ENCODE assay signal across 26 mouse cellular contexts in the genomic region with DNA sequence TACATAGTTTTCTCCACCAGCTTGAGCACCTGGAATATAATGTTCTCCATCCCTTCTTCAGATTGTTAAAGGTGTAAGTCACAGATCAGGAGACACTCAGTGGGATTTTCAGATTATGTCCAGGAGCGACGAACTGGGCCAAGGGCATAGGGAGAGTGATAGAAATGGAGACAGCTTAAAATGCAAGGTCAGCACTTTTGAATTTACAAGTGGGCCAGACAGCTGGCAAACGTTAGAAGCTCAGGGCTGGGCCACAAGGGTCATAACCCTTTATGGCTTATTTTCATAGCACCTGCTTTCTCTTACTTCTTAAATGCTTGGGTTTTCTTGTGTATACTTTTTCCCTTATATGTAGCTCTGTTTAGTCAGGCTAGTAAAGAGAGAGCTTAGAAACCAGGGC.
A peak's percentile ranks its signal among the peaks of the same experiment; 100 is the strongest.
DNase-seq lines count a peak whose midpoint lies in the region; ATAC-seq and TF ChIP-seq lines count a peak whose summit lies in the region.
"Had no signal": no experiment of that assay in that cellular context is flagged by ENCODE, and none has a peak within 500 bp of the region (broad histone marks: within the 10 kb centered on the region; RNA-seq: fewer than 3 reads in every experiment).

No protein-coding gene starts in this region.

- H3K36me3 ChIP-seq in embryonic facial prominence, embryonic 11.5 days (replicated peaks; ENCODE audit: control insufficient read depth, insufficient read depth, low read depth, low read length) = no peaks in the 10 kb centered on the region
- H3K36me3 ChIP-seq in embryonic facial prominence, embryonic 10.5 days (replicated peaks) = no peaks in the 10 kb centered on the region
- H3K36me3 ChIP-seq in ES-E14 (ENCODE audit: control insufficient read depth, insufficient read depth, low read length, poor library complexity, severe bottlenecking) = no peaks in the 10 kb centered on the region
- H3K36me3 ChIP-seq in embryonic facial prominence, embryonic 14.5 days (ENCODE audit: control insufficient read depth, insufficient read depth, low read length) = no peaks in the 10 kb centered on the region
- no peaks in the 10 kb centered on the region for H3K36me3 ChIP-seq in hindbrain, embryonic 14.5 days (replicated peaks; ENCODE audit: control insufficient read depth, insufficient read depth)
- H3K36me3 ChIP-seq: embryonic facial prominence, embryonic 12.5 days; embryonic facial prominence, embryonic 15.5 days; forebrain, embryonic 10.5 days; forebrain, embryonic 12.5 days had no signal

- H3K27ac ChIP-seq in embryonic facial prominence, embryonic 11.5 days (replicated peaks; ENCODE audit: low read depth, low read length) = no peak overlapping the region
- no peak overlapping the region for H3K27ac ChIP-seq in embryonic facial prominence, embryonic 10.5 days (replicated peaks)
- H3K27ac ChIP-seq in ES-E14 (ENCODE audit: insufficient read depth, low read depth, low read length, poor library complexity, severe bottlenecking) = no peak overlapping the region
- no peak overlapping the region for H3K27ac ChIP-seq in embryonic facial prominence, embryonic 14.5 days (replicated peaks; ENCODE audit: low read depth, low read length)
- H3K27ac ChIP-seq in hindbrain, embryonic 14.5 days = no peak overlapping the region
- H3K27ac ChIP-seq: embryonic facial prominence, embryonic 12.5 days; embryonic facial prominence, embryonic 15.5 days; forebrain, embryonic 10.5 days; forebrain, embryonic 12.5 days; gastrocnemius, adult 2 months had no signal

- no peak overlapping the region for H3K4me2 ChIP-seq in embryonic facial prominence, embryonic 11.5 days (ENCODE audit: low read depth, low read length)
- H3K4me2 ChIP-seq in embryonic facial prominence, embryonic 14.5 days (ENCODE audit: low read depth, low read length) = no peak overlapping the region
- no peak overlapping the region for H3K4me2 ChIP-seq in hindbrain, embryonic 14.5 days (replicated peaks)
- H3K4me2 ChIP-seq: embryonic facial prominence, embryonic 12.5 days; embryonic facial prominence, embryonic 15.5 days; forebrain, embryonic 12.5 days had no signal

- in situ Hi-C loops in ES-E14 (cut with MboI; ENCODE audit: low sequenced_read_pairs in 2 of 2, unreplicated experiment in 2 of 2) = no loop called here

- no peak for ATAC-seq in embryonic facial prominence, embryonic 11.5 days (replicated peaks; ENCODE audit: insufficient number of reproducible peaks, low FRiP score, low TSS enrichment, low read depth)
- no peak for ATAC-seq in embryonic facial prominence, embryonic 14.5 days (ENCODE audit: low read depth)
- ATAC-seq in hindbrain, embryonic 14.5 days (ENCODE audit: low FRiP score) = no peak
- ATAC-seq: forebrain, embryonic 14.5 days; forebrain, embryonic 16.5 days; Patski had no signal

- peak; percentile 14 for DNase-seq in embryo, embryonic 10.5 days (ENCODE audit: low spot score)
- no peak for DNase-seq in embryo, embryonic 10 days (ENCODE audit: low spot score)
- peak; percentile 13 for DNase-seq in embryonic facial prominence, embryonic 11.5 days (ENCODE audit: low spot score)
- no peak for DNase-seq in embryonic facial prominence, embryonic 10.5 days (ENCODE audit: low spot score)
- no peak for DNase-seq in ES-E14 (ENCODE audit: low read depth, low spot score)
- peak; percentile 15 for DNase-seq in embryonic facial prominence, embryonic 14.5 days (ENCODE audit: low spot score)
- DNase-seq in c-Kit-positive CD71-positive TER-119-positive erythroid progenitor cells, embryonic 14.5 days (ENCODE audit: low spot score) = no peak
- DNase-seq in hindbrain, embryonic 14.5 days (ENCODE audit: low spot score) = no peak
- DNase-seq: adrenal gland, adult 2 months; adrenal gland, postnatal 10 days; adrenal gland, postnatal 25 days; B cell, adult 2 months; cerebellum, adult 11-12 months; cerebellum, adult 2 months; cerebellum, adult 9-10 months; cerebellum, postnatal 10 days; cerebellum, postnatal 25 days; gastrocnemius, adult 2 months had no signal

- 56% methylated on average over 3 of the region's 3 CpGs for WGBS in embryonic facial prominence, embryonic 11.5 days
- 67% methylated on average over 3 of the region's 3 CpGs for WGBS in embryonic facial prominence, embryonic 10.5 days
- 39% methylated on average over 3 of the region's 3 CpGs for WGBS in embryonic facial prominence, embryonic 14.5 days
- WGBS in hindbrain, embryonic 14.5 days = 74% methylated on average over 3 of the region's 3 CpGs

- no peak overlapping the region for H3K4me3 ChIP-seq in embryonic facial prominence, embryonic 11.5 days (ENCODE audit: low read depth, low read length)
- H3K4me3 ChIP-seq in embryonic facial prominence, embryonic 10.5 days = no peak overlapping the region
- no peak overlapping the region for H3K4me3 ChIP-seq in ES-E14 (ENCODE audit: insufficient read depth in 1 of 2, low read depth in 1 of 2, low read length in 2 of 2, poor library complexity in 1 of 2, severe bottlenecking in 1 of 2)
- no peak overlapping the region for H3K4me3 ChIP-seq in embryonic facial prominence, embryonic 14.5 days (ENCODE audit: low read depth, low read length)
- no peak overlapping the region for H3K4me3 ChIP-seq in hindbrain, embryonic 14.5 days (replicated peaks; ENCODE audit: low read length)
- H3K4me3 ChIP-seq: embryonic facial prominence, embryonic 12.5 days; embryonic facial prominence, embryonic 15.5 days; erythroblast, embryonic 14.5 days; forebrain, embryonic 10.5 days; forebrain, embryonic 12.5 days; gastrocnemius, adult 2 months had no signal

- H3K9ac ChIP-seq in embryonic facial prominence, embryonic 11.5 days (replicated peaks; ENCODE audit: low read length) = no peak overlapping the region
- H3K9ac ChIP-seq in ES-E14 (ENCODE audit: insufficient read depth, low read depth, low read length, poor library complexity, severe bottlenecking) = no peak overlapping the region
- no peak overlapping the region for H3K9ac ChIP-seq in embryonic facial prominence, embryonic 14.5 days (ENCODE audit: low read depth, low read length)
- H3K9ac ChIP-seq in hindbrain, embryonic 14.5 days = no peak overlapping the region
- H3K9ac ChIP-seq: embryonic facial prominence, embryonic 12.5 days; embryonic facial prominence, embryonic 15.5 days; forebrain, embryonic 12.5 days had no signal

- H3K9me3 ChIP-seq in embryonic facial prominence, embryonic 11.5 days (replicated peaks; ENCODE audit: control insufficient read depth, low read length) = no peaks in the 10 kb centered on the region
- H3K9me3 ChIP-seq in embryonic facial prominence, embryonic 10.5 days = no peaks in the 10 kb centered on the region
- no peaks in the 10 kb centered on the region for H3K9me3 ChIP-seq in ES-E14 (ENCODE audit: control insufficient read depth, insufficient read depth, low read depth, low read length)
- H3K9me3 ChIP-seq in embryonic facial prominence, embryonic 14.5 days (ENCODE audit: control insufficient read depth, low read length) = no peaks in the 10 kb centered on the region
- H3K9me3 ChIP-seq in hindbrain, embryonic 14.5 days (ENCODE audit: control insufficient read depth, low read length) = no peaks in the 10 kb centered on the region
- H3K9me3 ChIP-seq: embryonic facial prominence, embryonic 12.5 days; embryonic facial prominence, embryonic 15.5 days; forebrain, embryonic 10.5 days; forebrain, embryonic 12.5 days had no signal

- no peaks in the 10 kb centered on the region for H3K4me1 ChIP-seq in embryonic facial prominence, embryonic 11.5 days (ENCODE audit: control insufficient read depth, insufficient read depth, low read length)
- H3K4me1 ChIP-seq in embryonic facial prominence, embryonic 10.5 days = peaks cover 9% of the 10 kb centered on the region; the same call in 1 of the 2 replicates
- no peaks in the 10 kb centered on the region; a peak in 1 of 4 replicates for H3K4me1 ChIP-seq in ES-E14 (ENCODE audit: control insufficient read depth in 2 of 2, insufficient read depth in 2 of 2, low read length in 2 of 2, poor library complexity in 1 of 2)
- no peaks in the 10 kb centered on the region for H3K4me1 ChIP-seq in embryonic facial prominence, embryonic 14.5 days (ENCODE audit: control insufficient read depth, insufficient read depth, low read length)
- H3K4me1 ChIP-seq in hindbrain, embryonic 14.5 days (replicated peaks; ENCODE audit: control insufficient read depth, insufficient read depth, low read length) = no peaks in the 10 kb centered on the region
- H3K4me1 ChIP-seq: embryonic facial prominence, embryonic 15.5 days; forebrain, embryonic 10.5 days; forebrain, embryonic 12.5 days had no signal

- no peaks in the 10 kb centered on the region for H3K27me3 ChIP-seq in embryonic facial prominence, embryonic 11.5 days (ENCODE audit: control insufficient read depth, insufficient read depth, low read length)
- H3K27me3 ChIP-seq in embryonic facial prominence, embryonic 10.5 days (replicated peaks; ENCODE audit: low read depth, poor library complexity, severe bottlenecking) = no peaks in the 10 kb centered on the region
- no peaks in the 10 kb centered on the region for H3K27me3 ChIP-seq in embryonic facial prominence, embryonic 14.5 days (replicated peaks; ENCODE audit: control insufficient read depth, insufficient read depth, low read length)
- no peaks in the 10 kb centered on the region for H3K27me3 ChIP-seq in hindbrain, embryonic 14.5 days (ENCODE audit: control insufficient read depth, insufficient read depth, low read length)
- H3K27me3 ChIP-seq: embryonic facial prominence, embryonic 12.5 days; embryonic facial prominence, embryonic 15.5 days; forebrain, embryonic 12.5 days; Patski had no signal

TF ChIP-seq in ES-E14, 5 proteins besides CTCF, POLR2A, EP300 and RAD21:
- TF ChIP-seq MAFK (IDR thresholded peaks at IDR 0.05; ENCODE audit: insufficient read depth, low read depth, low read length) = peak; percentile 97
- TF ChIP-seq ZNF384 (IDR thresholded peaks at IDR 0.05; ENCODE audit: low read depth, low read length) = no peak
- no peak for TF ChIP-seq ZC3H11A (IDR thresholded peaks at IDR 0.05; ENCODE audit: borderline replicate concordance, low read depth, low read length)

Comparison
In these comparisons a context has a peak if more than half of its experiments do, and no peak if none do; other contexts are left out.
1. DNase-seq: peak in embryo, embryonic 10.5 days (single experiment), embryonic facial prominence, embryonic 11.5 days (single experiment) and embryonic facial prominence, embryonic 14.5 days (single experiment); none in embryo, embryonic 10 days (single experiment), embryonic facial prominence, embryonic 10.5 days (single experiment), ES-E14 (single experiment), c-Kit-positive CD71-positive TER-119-positive erythroid progenitor cells, embryonic 14.5 days (single experiment) and hindbrain, embryonic 14.5 days (single experiment).